Mouse (Mus musculus) bone marrow, adult 2 months (tissue): ENCODE data around the gene Supt20.

Experiments used
- CTCF ChIP-seq: fragments of 200-500 bp; IDR thresholded peaks from 2 replicates; pipeline ENCODE4 v1.5.1; 2011; ENCODE audit warnings: low read length, control low read depth; ENCODE audit not compliant: control insufficient read depth, insufficient read depth
- POLR2A ChIP-seq: fragments of 200-500 bp; IDR thresholded peaks from 2 replicates; pipeline ENCODE4 v1.6.1; 2011; ENCODE audit warnings: low read depth, mild to moderate bottlenecking, control low read depth, low read length, borderline replicate concordance; ENCODE audit not compliant: control insufficient read depth

DNA sequence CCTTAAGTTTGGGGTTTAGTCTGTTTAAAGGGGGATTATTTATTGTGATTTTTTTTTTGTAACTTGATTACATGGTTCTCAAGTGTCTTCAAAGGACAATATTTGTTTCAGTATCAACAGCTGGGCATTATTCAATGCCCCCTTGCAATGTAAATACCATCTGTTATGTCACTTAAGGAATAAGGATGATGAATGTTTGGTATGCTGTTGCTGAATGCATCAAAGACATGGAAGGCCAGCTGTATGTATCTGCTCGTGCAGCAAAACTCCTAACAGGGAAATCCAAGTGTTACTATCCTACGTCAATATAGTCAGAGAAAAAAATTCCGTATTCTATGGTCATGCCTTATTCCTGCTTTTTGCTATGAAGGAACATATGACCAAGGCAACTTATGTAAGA lies 24.5 kb upstream of the Supt20 start:
- TF ChIP-seq CTCF (no peak), POLR2A (no peak)
